Mouse (Mus musculus) urinary bladder, postnatal 25 days (tissue): ENCODE data around the gene Abhd17b.
"Not testable (repeated sequence)": the region's sequence is repeated elsewhere in the genome, so short reads cannot be mapped to it uniquely, and the experiment has no call there.

Experiments used
- DNase-seq: peaks from one replicate; pipeline ENCODE4 v3.0.0; 2022; ENCODE audit warnings: low spot score

The Abhd17b gene

DNA sequence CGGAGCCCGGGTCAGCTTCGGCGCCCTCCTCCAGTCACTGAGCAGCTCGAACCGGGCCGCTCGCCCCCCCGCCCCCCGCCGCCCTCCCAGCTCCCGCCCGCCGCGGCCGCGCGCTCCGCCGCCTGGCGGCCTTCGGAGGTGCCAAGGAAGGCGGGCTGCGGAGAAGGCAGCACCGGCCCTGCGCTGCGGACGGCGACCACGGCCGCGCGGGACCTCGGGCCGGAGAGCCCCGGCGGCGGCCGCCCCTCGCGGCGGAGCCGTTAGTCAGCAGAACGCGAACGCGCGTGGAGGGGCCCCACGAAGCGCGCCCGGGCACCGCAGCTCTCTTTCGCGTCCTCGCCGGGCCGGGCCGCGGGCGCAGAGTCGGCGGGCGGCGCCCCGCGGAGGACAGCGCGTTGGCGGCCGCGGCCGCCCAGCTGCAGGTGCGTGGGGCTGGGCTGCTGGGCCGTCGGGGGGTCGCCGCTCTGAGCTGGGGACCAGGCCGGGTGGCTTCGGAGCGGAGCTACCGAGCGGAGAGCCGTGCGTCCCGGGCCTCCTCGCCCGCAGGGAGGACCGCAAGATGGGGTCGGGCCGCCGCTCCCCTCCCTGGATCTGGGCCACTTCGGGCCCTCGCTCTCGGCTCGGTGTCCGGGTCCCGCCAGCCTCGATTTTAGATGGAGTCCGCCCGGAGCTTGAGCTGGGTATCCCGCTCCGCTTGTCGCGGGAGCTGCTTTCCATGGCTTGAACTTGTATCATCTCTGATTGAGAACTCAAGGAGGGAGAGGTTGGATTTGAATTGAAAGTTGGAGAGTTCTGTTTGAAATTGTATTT, at the start of gene Abhd17b:
Gene Abhd17b, plus strand, starts transcription at position 14 of the 810 bp plus-strand sequence.
- DNase-seq: peak; percentile 42

DNA sequence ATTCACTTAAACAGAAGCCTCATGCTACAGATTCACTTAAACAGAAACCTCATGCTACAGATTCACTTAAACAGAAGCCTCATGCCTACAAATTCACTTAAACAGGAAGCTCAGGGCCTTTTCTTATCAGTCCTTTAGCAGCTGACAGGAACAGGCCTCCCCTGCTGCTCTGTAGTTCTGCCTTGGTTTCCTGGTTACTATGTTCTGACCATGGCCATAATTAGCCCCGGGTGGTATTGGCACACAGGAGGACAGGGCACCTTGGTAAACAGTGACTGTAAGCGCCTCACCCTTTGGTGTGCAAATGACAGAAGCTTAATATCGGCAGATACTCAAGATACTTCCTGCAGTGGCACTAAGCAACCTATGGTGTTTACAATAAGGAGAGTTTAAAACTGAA, 49.1 kb upstream of the Abhd17b start:
- DNase-seq: no peak

DNA sequence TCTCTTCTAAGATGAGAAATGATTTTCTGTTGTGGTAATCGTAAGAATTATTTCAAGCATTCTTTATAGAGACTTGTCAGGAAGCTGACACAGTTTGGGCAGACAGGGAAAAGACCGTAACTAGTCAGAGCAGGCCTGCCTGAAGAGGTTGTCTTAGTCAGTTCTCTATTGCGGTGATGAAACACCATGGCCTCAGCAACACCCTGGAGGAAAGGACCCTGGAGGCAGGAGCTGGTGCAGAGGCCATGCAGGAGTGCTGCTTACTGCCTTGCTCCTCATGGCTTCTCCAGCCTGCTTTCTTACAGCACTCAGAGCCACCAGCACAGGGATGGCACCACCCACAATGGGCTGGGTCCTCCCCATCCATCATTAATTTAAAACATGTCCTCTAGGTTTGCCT, 47.7 kb upstream of the Abhd17b start:
- DNase-seq: no peak

DNA sequence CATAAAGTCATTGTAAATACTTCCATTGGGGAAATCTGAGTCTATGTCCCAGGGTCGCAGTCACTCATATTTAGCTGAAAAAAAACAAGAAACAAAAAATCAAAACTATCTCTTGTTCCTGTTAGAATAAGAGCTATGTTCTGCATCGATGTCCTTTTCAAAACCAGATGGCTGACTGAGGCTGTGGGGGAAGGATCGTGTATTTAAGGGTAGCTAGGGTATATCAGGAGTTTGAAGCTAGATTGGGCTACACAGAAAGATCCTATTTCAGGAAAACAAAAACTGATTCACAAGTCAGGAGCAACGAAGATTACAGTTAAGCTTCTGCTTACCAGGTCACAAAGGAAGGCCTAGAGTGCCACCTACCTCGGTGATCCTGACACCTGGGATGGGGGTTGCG, 42.7 kb upstream of the Abhd17b start:
- DNase-seq: no peak

DNA sequence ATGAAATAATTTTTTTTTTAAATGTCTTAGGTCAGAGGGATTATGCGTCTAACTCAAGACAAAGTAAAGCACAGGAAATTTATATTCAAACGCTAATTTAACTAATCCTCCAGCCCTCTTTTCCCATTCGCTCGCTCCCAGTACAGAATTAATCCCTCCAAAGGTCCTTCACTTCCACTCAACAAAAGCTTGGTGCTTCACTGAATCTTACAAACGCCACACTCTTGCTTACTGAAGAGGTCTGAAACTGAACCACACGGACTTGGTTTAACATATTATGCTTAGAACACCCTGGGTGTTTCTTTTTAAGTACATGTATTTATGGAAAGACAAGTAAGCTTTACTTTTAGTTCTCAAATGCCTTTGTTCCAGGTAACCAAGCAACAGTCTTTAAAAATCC, 41.7 kb upstream of the Abhd17b start:
- DNase-seq: no peak

DNA sequence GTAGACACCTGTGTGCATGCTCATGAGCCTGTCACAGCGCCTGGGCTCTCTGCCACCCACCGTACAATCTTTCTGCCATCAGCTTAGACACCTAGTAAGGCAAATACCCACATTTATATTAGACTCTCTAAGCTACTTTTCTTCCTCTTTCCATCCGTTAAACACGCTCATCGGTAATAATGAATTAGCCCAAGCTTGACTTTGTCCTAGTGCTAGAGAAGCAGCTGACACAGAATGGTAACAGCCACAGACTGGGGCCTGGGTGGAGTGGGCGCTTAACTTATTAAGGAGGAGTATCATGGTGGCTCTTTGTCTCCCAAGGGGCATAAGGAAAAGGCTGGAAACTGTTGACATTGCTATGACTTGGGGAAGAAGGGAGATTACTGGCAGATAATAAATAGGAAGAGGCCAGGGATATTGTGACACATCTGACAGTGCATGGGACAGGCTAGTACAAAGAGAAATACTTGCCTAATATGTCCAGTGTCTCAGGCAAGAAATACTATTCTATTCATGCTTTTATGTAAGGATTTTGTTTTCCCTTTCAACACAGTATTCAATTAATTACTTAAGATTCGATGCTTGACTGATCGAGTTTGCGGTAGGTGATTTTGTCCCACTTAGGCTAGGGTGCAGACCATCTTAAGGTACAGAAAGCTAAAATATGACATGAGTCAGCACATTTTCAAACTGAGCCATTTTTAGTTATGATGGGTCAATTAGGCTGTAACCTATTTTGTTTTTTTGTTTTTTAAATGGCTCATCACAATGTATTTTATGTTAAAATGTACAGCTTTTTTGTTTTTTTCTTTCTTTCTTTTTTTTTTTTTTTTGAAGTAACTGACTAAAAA, 41.0 kb upstream of the Abhd17b start:
- DNase-seq: no peak

DNA sequence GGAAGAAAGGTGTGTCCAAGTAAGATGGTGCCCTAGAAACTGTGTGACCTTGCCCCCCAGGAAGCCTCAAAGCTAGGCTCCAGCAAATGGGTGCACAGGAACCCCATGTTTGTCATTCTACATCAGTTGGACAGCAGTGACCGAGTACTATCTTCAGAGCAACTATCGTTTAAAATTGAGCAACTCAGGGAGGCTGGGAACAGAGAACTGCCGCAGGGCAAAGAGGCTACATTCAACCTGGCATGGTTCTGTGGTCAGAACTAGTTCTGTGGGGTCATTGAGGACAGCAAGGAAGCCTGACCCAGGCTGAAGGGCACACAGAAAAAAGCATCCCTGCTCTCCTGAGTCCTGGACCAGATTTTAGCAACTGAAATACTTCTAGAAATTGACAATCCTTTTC, 37.2 kb upstream of the Abhd17b start:
- no peak for DNase-seq

DNA sequence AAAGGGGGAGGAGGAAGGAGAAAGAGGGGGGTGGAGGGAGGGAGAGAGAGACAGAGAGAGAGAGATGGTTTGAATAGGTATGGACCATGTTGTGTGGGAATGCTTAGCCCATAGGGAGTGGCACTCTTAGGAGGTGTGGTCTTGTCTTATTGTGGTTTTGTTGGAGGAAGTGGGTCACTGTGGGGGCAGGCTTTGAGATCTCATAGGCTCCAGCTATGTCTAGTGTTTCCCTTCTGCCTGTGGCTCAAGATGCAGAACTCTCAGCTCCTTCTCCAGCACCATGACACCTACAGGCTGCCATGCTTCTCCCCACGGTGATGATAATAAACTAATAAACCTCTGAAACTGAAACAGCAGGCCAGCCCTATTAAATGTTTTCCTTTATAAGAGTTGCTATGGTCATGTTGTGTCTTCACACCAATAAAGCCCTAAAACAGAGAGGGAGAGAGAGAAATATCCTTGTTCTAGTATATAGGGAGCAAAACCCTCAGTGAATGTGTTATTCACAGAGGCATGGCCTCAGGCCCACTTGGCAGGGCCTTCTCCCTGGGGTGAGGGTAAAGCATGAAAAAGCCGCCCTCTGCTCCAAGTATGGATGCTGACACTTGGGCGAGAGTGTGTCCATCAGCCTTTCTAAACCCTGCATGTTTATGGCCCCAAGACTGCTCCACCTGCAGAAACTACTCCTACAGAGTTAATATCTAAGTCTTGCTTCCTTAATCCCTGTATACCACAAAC, 29.4 kb upstream of the Abhd17b start:
- DNase-seq: no peak

DNA sequence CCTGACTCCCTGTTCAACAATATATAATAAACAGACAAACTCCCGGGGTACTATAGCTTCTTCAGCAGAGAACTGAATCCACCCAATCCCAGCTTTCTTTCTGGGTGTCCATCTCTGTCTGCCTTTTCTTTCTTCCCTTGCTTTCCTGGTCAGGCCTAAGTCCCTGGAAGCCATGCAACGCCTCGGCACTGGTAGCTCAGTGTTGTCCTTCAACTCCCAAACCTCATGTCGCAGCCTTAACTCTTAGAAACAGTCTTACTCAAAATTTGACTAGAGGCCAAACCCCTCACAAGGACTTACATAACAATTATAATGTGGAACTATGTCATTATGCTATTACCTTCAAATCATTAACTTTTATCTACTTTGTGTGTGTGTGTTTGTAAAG, 28.8 kb upstream of the Abhd17b start:
- DNase-seq: no peak

DNA sequence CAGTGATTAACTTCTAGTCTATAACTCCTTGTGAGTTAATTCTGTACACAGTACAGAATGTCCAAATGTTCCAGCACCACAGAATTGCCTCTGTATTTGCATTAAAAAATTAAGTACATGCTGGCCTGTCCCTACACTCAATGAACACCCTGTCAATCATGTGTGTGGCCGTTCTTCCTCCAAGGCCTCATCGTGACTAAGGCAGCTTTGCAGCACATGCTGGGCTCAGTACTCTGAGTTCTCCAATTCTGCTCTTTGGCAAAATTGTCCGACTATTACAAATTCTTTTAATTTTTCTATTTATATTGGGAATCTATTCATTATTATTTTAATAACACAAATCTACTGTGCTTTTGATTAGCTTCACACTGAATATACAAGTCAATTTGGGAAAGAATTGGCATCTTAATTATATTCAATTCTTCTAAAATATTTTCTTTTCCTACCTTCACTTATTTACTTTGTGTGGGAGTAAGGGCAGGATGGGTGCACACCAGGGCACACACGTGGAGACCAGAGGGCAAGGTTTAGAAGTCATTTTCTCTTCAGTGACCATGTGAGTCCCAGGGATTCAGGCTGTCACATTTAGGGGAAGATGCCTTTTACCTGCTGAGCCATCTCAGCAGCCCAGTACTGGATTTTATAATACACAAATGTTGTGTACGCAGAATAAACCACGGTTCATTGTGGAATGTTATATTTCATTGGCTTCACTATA, 26.6 kb upstream of the Abhd17b start:
- no peak for DNase-seq

DNA sequence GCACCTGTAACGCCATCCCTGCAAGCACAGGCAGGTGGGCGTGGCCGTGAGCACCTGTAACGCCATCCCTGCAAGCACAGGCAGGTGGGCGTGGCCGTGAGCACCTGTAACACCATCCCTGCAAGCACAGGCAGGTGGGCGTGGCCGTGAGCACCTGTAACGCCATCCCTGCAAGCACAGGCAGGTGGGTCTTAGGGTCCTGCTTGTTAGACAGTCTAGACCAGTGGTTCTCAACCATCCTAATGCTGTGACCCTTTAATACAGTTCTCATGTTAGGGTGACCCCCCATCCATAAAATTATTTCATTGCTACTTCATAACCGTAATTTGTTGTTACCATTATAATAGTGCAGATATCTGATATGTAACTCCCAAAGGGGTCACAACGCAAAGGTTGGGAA, 24.5 kb upstream of the Abhd17b start:
- not testable (repeated sequence) for DNase-seq

DNA sequence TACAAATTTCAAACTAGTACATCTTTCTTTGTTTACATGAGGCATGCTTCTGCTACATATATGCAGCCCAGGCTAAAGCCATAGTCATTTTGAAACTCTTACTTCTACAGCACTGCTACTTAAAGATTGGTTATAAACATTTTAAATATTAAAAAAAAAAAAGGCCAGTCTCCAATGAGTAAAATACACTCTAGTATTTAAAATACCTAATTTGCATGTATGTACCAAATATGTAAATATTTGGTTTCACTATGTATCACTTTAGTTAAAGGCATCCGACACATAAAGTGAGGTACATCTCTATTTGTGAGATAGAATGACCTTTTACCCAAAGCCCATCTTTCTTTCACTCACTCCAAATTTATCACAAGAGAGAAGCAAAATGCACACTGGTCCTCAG, 24.0 kb upstream of the Abhd17b start:
- no peak for DNase-seq

DNA sequence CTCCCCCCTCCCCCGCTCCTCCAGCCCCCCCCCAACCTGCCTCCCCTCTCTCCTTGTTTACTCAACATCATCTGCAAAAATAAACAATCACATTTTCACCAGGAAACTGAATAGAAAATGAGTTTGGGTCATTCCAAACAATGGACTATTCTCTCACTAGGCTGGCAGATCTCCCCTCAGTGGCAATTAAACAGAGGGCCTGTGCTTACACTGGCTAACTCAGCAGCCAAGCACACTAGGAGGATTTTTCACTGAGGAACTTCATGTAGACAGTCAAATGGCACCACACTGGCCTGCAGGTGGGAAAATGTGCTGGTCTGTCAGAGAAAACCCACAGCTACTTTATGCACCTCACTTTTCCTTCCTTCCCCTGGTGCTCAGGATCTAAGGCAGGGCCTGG, 23.5 kb upstream of the Abhd17b start:
- no peak for DNase-seq

DNA sequence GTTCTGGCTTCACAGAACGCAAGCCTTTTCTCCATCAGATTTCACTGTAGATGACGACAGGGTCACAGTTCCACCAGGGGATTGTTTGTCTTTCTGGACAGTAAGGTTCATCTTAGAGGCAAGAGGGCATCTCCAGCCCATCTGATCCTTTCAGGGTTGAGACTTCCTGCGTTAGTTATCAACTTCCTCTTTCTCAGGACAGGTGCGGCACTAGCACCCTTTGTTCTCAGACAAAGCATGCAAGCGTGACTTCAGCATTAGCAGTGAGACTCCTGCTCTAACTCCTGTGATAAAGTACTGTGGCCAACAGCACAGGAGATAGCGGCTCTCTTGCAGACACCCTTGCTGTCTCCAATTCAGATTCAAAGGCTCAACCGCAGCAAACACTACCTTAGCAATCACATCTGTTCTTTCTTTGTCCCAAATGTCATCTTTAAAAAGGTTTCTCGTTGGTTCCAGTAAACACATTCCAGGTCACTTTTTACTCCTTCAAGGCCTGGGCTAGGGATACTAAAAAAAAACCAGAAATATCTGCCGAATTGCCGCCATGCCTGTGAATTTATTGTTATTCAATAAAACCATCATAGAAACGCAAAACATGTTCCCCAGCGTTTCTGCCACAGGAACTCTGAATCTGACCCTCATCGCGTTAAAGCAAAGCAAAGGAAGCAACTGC, 22.2 kb upstream of the Abhd17b start:
- no peak for DNase-seq

DNA sequence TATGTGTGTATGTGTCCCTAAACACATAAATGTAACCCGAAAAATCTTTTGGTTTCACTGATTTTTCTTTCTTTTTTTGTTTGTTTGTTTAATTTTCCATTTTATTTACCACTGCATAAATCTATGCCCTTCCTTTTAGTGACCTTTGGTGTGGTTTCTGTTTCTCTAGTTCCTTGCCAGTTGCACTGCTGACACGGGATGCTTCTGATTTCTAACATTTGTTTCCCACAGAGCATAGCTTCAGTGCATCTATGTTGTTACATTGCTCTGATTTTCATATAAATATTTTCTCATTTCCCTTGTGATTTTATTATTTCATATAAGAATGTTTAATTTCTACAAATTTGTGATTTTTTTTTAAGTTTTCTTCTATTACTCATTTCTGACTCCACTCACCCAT, 17.6 kb upstream of the Abhd17b start:
- no peak for DNase-seq

DNA sequence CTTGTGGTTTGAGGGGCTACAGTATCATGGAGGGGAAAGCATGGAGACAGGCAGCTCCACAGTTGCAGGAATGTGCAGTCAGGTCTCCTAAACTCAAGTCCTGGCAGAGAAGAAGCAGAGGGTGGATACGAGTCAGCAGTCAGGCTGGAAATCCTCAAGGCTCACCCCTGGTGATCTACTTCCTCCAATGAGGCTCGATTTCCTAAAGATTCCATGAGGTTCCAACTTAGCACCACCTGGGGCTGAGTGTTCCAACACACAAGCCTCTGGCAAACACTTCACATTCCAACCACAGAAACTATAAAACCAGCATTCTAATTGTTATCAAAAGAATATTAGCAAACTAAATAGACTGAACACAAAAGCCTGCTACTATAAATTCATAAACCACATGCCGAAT, 16.1 kb upstream of the Abhd17b start:
- DNase-seq: no peak

DNA sequence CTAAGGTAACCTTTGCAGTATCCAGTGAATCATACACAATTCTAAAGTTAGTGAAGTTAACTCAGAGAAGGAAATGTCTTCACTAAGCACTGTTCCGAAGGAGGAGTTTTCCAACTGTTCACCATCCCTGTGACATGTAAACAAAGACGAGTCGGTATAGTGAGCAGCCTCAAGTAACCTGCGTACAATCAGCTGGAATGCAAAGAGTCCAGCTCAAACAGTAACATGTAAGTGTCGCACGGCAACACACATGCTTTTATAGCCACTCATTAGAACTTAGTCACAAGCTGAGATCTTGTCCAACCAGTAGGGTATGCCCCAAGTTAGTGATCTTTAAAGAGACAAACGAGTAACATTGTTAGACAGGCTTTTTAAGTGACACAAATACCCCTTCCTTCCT, 15.3 kb upstream of the Abhd17b start:
- DNase-seq: no peak

DNA sequence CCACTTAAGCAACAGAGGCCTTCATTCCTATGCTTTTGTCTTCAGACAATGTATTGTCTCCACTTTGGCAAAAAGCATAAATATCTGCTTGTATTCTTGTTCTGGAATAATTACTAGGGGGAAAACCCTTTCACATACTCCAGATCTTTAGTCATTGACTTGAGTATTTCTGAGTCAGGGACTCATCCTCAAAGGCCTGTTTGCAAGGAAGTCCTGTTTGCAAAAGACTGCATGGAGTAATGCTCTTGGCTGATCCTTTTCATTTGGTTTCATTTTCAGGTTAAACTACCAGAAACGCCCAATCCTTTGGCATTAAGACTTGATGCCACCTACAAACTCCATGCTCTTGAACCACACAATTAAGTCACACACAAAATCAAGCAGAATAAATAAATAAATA, 9.1 kb upstream of the Abhd17b start:
- DNase-seq: no peak

DNA sequence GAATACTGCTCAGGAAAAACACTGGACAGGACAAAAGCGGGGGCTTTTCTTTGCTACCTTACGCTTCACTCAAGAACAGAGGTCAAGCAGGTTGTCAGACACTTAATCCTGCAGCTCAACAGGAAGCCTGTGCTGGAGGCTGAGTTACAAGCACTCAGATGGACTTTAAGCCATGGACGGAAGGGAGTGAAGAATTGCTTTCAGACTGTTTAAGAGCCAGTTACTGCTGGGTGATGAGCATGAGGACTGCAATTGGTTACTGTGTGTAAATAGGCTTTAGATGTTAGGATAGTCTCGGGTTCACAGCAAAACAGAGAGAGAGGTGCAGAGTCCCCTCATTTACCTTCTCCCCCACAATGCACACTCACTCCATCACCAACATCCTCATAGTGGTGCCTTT, 7.7 kb upstream of the Abhd17b start:
- no peak for DNase-seq

DNA sequence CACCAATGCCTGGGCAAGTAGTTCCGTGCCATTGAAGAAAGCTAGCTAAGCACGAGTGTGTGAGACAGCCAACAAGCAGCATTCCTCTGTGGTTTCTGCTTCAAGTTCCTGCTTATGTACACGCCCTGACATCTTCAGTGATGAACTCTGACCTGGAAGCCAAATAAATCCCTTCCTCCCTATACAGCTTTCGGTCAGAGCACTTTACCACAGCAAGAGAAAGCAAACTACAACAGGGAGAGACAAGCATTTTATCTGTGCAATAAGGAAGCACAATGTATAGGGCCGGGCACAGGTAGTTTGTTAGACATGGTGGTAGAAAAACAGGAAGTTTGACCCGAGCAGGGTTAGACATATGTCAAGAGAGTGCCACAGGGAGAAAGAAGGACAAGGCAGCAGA, 6.8 kb upstream of the Abhd17b start:
- DNase-seq: no peak

DNA sequence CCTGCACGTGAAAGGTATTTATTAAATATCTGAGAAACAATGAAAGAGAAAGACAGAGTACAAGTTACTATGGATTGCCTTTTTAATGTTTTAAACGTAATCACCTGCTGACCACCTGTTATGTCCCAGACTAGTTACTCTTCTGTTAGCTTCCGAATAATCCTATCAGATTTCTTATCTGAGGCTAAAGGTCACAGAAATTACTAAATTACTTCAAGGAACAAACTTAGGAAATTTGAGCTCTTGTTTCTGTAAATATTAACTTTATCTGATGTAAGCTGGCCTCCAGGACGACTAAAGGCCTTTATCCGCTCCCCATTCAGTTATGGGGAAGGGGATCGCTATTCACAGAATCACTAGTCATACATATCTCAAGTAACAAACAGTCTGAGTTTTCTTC, 1.3 kb upstream of the Abhd17b start:
- no peak for DNase-seq
